Mouse (Mus musculus) erythroblast, embryonic 14.5 days (primary cell): ENCODE results near the gene Chaf1a.

Experiments used
- GATA1 ChIP-seq: IDR thresholded peaks from 2 replicates; pipeline ENCODE4 v1.6.1; 2012; ENCODE audit warnings: low read length, inconsistent platforms, mixed read lengths
- TAL1 ChIP-seq: IDR thresholded peaks from 3 replicates; pipeline ENCODE4 v1.6.1; 2012; ENCODE audit warnings: low read length, inconsistent platforms, mixed read lengths

- no peak for TF ChIP-seq GATA1
- TF ChIP-seq TAL1: no peak
Observed at GRCm38 (mm10) chr17:56040030-56040856, at the start of gene Chaf1a.
